Mouse (Mus musculus): Measurements from ENCODE around the gene Susd3. TPM values are rescaled to one million over a fixed set of nuclear protein-coding genes. Genes with fewer than 3 reads are reported as not detected.

The Susd3 gene
- total and polyA plus RNA-seq, 3 experiments = 2.0 to 8.6 (median 3.3) TPM

DNA sequence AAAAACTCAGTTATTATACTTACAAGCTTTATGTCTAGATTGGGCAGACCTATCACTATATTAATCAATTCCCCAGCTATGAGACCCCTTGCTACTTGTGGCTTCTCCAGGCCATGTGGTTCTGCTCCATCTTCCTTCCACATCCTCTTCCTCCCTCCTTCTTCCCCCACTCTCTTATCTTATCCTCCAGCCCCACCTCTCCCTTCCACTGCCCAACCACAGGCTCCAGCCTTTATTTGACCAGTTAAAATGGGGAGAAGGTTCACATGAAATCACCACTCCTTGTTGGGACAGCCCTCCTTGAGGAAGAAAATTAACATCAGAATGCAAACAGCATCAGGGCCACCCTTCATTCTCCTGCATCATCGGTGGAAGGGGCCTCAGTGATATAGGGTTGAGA is 67.8 kb downstream of the Susd3 start:
- no peak for ATAC-seq (ENCODE audit: extremely low read depth, insufficient number of reproducible peaks, low FRiP score, poor library complexity, severe bottlenecking)
- H3K4me1 ChIP-seq (ENCODE audit: insufficient read depth, low read depth, low read length) = peaks cover 8% of the 10 kb centered on the region; the same call in 1 of the 2 replicates

More for the DNA sequence above, 67.8 kb downstream of the Susd3 start:
- Histone ChIP-seq H3K36me3 (replicated peaks) (no peaks in the 10 kb centered on the region), H3K4me3 (ENCODE audit: low read depth, low read length) (no peak overlapping the region), H3K9me3 (replicated peaks) (no peaks in the 10 kb centered on the region), H3K27me3 (ENCODE audit: insufficient read depth, low read length) (peaks cover 59% of the 10 kb centered on the region)
- TF ChIP-seq GATA1 (IDR thresholded peaks at IDR 0.05; ENCODE audit: borderline replicate concordance, low read length) (no peak), POLR2AphosphoS5 (IDR thresholded peaks at IDR 0.05; ENCODE audit: insufficient replicate concordance, low read depth, low read length) (no peak), CTCF (IDR thresholded peaks at IDR 0.05; ENCODE audit: low read depth, low read length) (no peak), GATA2 (IDR thresholded peaks at IDR 0.05; ENCODE audit: borderline replicate concordance, low read depth, low read length) (no peak), TAL1 (conservative IDR thresholded peaks at IDR 0.05; ENCODE audit: low read depth, low read length) (no peak)
- no peak for DNase-seq (ENCODE audit: low spot score)

Other genes with a start within 250 kb of the Susd3 start
- gene Wnk2, start 100.7 kb downstream of the Susd3 start, total RNA-seq (2014; fragmentation: Nextera tagmentation) = not detected in 2 replicates
- 0.05 TPM in 1 of 2 replicates, not detected in the other for gene Wnk2, start 100.7 kb downstream of the Susd3 start, total RNA-seq (2017)
- not detected in 2 replicates for gene Wnk2, start 100.7 kb downstream of the Susd3 start, polyA plus RNA-seq (2012)
- 13.2 and 14.0 TPM in 2 replicates for gene Ninj1, start 61.2 kb downstream of the Susd3 start, total RNA-seq (2014; fragmentation: Nextera tagmentation)
- 10.1 and 12.3 TPM in 2 replicates for gene Ninj1, start 61.2 kb downstream of the Susd3 start, total RNA-seq (2017)
- gene Ninj1, start 61.2 kb downstream of the Susd3 start, polyA plus RNA-seq (2012) = 58.9 and 61.7 TPM in 2 replicates
- gene Card19, start 32.7 kb downstream of the Susd3 start, total RNA-seq (2014; fragmentation: Nextera tagmentation) = 8.4 and 9.2 TPM in 2 replicates
- gene Card19, start 32.7 kb downstream of the Susd3 start, total RNA-seq (2017) = 12.2 and 19.3 TPM in 2 replicates
- 15.8 and 16.9 TPM in 2 replicates for gene Card19, start 32.7 kb downstream of the Susd3 start, polyA plus RNA-seq (2012)
- gene Fgd3, start 71.6 kb upstream of the Susd3 start, total RNA-seq (2014; fragmentation: Nextera tagmentation) = 3.9 and 4.7 TPM in 2 replicates
- gene Fgd3, start 71.6 kb upstream of the Susd3 start, total RNA-seq (2017) = 11.0 and 11.2 TPM in 2 replicates
- 3.6 and 4.1 TPM in 2 replicates for gene Fgd3, start 71.6 kb upstream of the Susd3 start, polyA plus RNA-seq (2012)
- gene Bicd2, start 92.9 kb upstream of the Susd3 start, total RNA-seq (2014; fragmentation: Nextera tagmentation) = 11.5 and 19.5 TPM in 2 replicates
- 19.2 and 19.9 TPM in 2 replicates for gene Bicd2, start 92.9 kb upstream of the Susd3 start, total RNA-seq (2017)
- gene Bicd2, start 92.9 kb upstream of the Susd3 start, polyA plus RNA-seq (2012) = 10.7 and 11.6 TPM in 2 replicates
- gene Ippk, start 172.5 kb upstream of the Susd3 start, total RNA-seq (2014; fragmentation: Nextera tagmentation) = 4.5 and 4.8 TPM in 2 replicates
- gene Ippk, start 172.5 kb upstream of the Susd3 start, total RNA-seq (2017) = 15.8 and 15.9 TPM in 2 replicates
- 1.3 and 2.3 TPM in 2 replicates for gene Ippk, start 172.5 kb upstream of the Susd3 start, polyA plus RNA-seq (2012)
- 1.4 and 1.8 TPM in 2 replicates for gene Tes3-ps, start 244.6 kb upstream of the Susd3 start, total RNA-seq (2014; fragmentation: Nextera tagmentation)
- 2.8 and 4.4 TPM in 2 replicates for gene Tes3-ps, start 244.6 kb upstream of the Susd3 start, total RNA-seq (2017)
- 0.01 TPM in 1 of 2 replicates, not detected in the other for gene Tes3-ps, start 244.6 kb upstream of the Susd3 start, polyA plus RNA-seq (2012)